ENCODE assay signal across 8 mouse cellular contexts in the genomic region with DNA sequence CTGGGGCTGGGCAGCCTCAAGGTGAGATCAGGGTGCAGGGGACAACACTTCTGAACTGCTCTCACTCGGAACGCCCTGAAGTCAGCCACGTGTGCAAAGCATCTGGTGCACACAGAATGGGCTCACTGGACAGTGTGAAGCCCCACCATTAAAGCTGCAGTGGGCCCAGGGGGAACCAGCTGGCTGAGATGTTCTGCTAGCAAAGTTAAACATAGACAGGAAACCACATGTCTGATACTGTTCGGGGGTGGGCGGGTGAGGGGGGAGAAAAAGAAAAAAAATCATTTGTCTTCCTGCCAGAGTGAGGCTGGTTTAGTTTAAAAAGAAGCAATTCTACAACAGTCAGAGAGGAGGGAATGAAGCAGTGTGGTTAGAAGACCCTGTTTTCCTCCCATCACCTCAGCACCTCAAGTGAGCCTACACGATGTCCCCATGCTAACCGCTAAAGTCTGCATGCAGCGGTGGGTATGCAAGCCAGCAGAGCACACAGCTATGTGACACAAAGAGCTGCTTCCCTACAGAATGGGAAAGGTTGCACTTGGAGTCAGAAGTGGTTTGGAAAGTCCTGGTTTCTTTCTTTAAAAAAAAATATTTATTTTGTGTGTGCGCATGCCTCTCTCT. TPM values are rescaled to one million over a fixed set of nuclear protein-coding genes. Genes with fewer than 3 reads are reported as not detected.
A peak's percentile ranks its signal among the peaks of the same experiment; 100 is the strongest.
DNase-seq lines count a peak whose midpoint lies in the region; ATAC-seq and TF ChIP-seq lines count a peak whose summit lies in the region.

No protein-coding gene starts in this region.

- peaks cover 18% of the 10 kb centered on the region; the same call in 1 of the 2 replicates for H3K36me3 ChIP-seq in heart, embryonic 10.5 days
- peaks cover 46% of the 10 kb centered on the region for H3K36me3 ChIP-seq in heart, embryonic 12.5 days
- no peaks in the 10 kb centered on the region for H3K36me3 ChIP-seq in midbrain, postnatal 0 days (ENCODE audit: insufficient read depth, low read length)

- peak overlapping the region; percentile 59 for H3K27ac ChIP-seq in heart, embryonic 10.5 days
- H3K27ac ChIP-seq in heart, embryonic 12.5 days (ENCODE audit: poor library complexity, severe bottlenecking): peak overlapping the region; percentile 74
- H3K27ac ChIP-seq in midbrain, postnatal 0 days (ENCODE audit: low read depth, low read length): no peak overlapping the region

- intact Hi-C loops in heart, postnatal 36 days (cut with DNase I): no loop called here

- no peak for DNase-seq in heart, embryonic 10.5 days (ENCODE audit: low spot score)
- DNase-seq in heart, postnatal 36 days: no peak
- peak; percentile 52 to 55 for DNase-seq in B cell, adult 2 months
- DNase-seq in lung, postnatal 10 days: peak; percentile 68
- DNase-seq in thymus, postnatal 36 days: peak; percentile 55 to 65
- DNase-seq in midbrain, postnatal 0 days (ENCODE audit: low spot score): no peak
- DNase-seq in MN1 (ENCODE audit: low spot score): no peak

- 62% methylated on average over 9 of the region's 9 CpGs for WGBS in heart, embryonic 10.5 days
- WGBS in heart, embryonic 12.5 days: 45% methylated on average over 9 of the region's 9 CpGs
- 70% methylated on average over 9 of the region's 9 CpGs for WGBS in midbrain, postnatal 0 days

- H3K4me1 ChIP-seq in heart, embryonic 10.5 days: peaks cover 28% of the 10 kb centered on the region
- H3K4me1 ChIP-seq in heart, embryonic 12.5 days (replicated peaks): peaks cover 18% of the 10 kb centered on the region
- 0 out of 2 replicates have a peak, but pooled peaks cover 4% of the 10 kb centered on the region for H3K4me1 ChIP-seq in midbrain, postnatal 0 days (ENCODE audit: insufficient read depth, low read length)

- ATAC-seq in heart, embryonic 12.5 days (ENCODE audit: insufficient number of reproducible peaks, low FRiP score): peak; percentile 70
- no peak for ATAC-seq in midbrain, postnatal 0 days (ENCODE audit: low FRiP score)

- no peak overlapping the region for H3K4me3 ChIP-seq in heart, embryonic 10.5 days
- no peak overlapping the region for H3K4me3 ChIP-seq in heart, embryonic 12.5 days
- H3K4me3 ChIP-seq in midbrain, postnatal 0 days (ENCODE audit: low read depth, low read length): no peak overlapping the region

- H3K9me3 ChIP-seq in heart, embryonic 10.5 days: no peaks in the 10 kb centered on the region
- H3K9me3 ChIP-seq in heart, embryonic 12.5 days (replicated peaks): no peaks in the 10 kb centered on the region
- H3K9me3 ChIP-seq in midbrain, postnatal 0 days (ENCODE audit: low read length): no peaks in the 10 kb centered on the region

- H3K4me2 ChIP-seq in heart, embryonic 12.5 days: no peak overlapping the region
- H3K4me2 ChIP-seq in midbrain, postnatal 0 days (ENCODE audit: low read depth, low read length, poor library complexity, severe bottlenecking): no peak overlapping the region

- TF ChIP-seq CTCF in midbrain, postnatal 0 days (IDR thresholded peaks at IDR 0.05): no peak

- no peaks in the 10 kb centered on the region for H3K27me3 ChIP-seq in heart, embryonic 10.5 days (ENCODE audit: insufficient read depth, poor library complexity, severe bottlenecking)
- no peaks in the 10 kb centered on the region for H3K27me3 ChIP-seq in heart, embryonic 12.5 days (replicated peaks)
- H3K27me3 ChIP-seq in midbrain, postnatal 0 days (ENCODE audit: insufficient read depth, low read length): no peaks in the 10 kb centered on the region

- H3K9ac ChIP-seq in heart, embryonic 12.5 days: no peak overlapping the region
- H3K9ac ChIP-seq in midbrain, postnatal 0 days (replicated peaks; ENCODE audit: low read length, poor library complexity, severe bottlenecking): no peak overlapping the region

RNA-seq across cellular contexts. Expression of a gene that starts 52.1 kb away (rescaled TPM):
- polyA plus RNA-seq in heart, embryonic 10.5 days (2016; fragmentation: Nextera tagmentation; extraction: Ambion mirVana): 9.4 and 12.5 TPM in 2 replicates
- total RNA-seq in heart, postnatal 36 days (2021): 10 to 100 TPM; 37.0 to 38.3 TPM
- polyA plus RNA-seq in heart, embryonic 12.5 days (2016; fragmentation: Nextera tagmentation; extraction: Ambion mirVana): 22.0 and 22.3 TPM in 2 replicates
- 20.3 and 21.8 TPM in 2 replicates for total RNA-seq in midbrain, postnatal 0 days (2014; rRNA removed)
- 6.7 and 7.2 TPM in 2 replicates for polyA plus RNA-seq in midbrain, postnatal 0 days (2015; fragmentation: Nextera tagmentation; extraction: Ambion mirVana)

Comparison
In these comparisons a context has a peak if more than half of its experiments do, and no peak if none do; other contexts are left out.
1. DNase-seq: peak in B cell, adult 2 months (2 of 2), lung, postnatal 10 days (single experiment) and thymus, postnatal 36 days (2 of 2); none in heart, embryonic 10.5 days (single experiment), heart, postnatal 36 days (0 of 2), midbrain, postnatal 0 days (single experiment) and MN1 (single experiment).